Mouse (Mus musculus) heart, adult 2 months (tissue): ENCODE data around the gene Cstad. TPM values are rescaled to one million over a fixed set of nuclear protein-coding genes. Genes with fewer than 3 reads are reported as not detected.

Experiments used
- DNase-seq, 2 experiments: peaks; one replicate each; pipeline ENCODE4 v3.0.0; 2021
- H3K27ac ChIP-seq: fragments of 200-600 bp; 2 replicates; pipeline ENCODE4 v1.8.1; 2022
- H3K27me3 ChIP-seq: fragments of 200-500 bp; 2 replicates; pipeline ENCODE4 v1.6.1; 2012; ENCODE audit warnings: mild to moderate bottlenecking, low read length, inconsistent platforms, mixed read lengths; ENCODE audit not compliant: control insufficient read depth, insufficient read depth
- H3K36me3 ChIP-seq: fragments of 200-500 bp; 2 replicates; pipeline ENCODE4 v1.6.1; 2012; ENCODE audit warnings: low read length, inconsistent platforms; ENCODE audit not compliant: control insufficient read depth, insufficient read depth
- H3K4me1 ChIP-seq: fragments of 200-500 bp; 2 replicates; pipeline ENCODE4 v1.6.1; 2011; ENCODE audit warnings: low read length; ENCODE audit not compliant: control insufficient read depth, insufficient read depth
- H3K4me3 ChIP-seq: fragments of 200-600 bp; 2 replicates; pipeline ENCODE4 v1.8.1; 2022
- H3K79me2 ChIP-seq: fragments of 200-500 bp; replicated peaks from 2 replicates; pipeline ENCODE4 v1.6.1; 2012; ENCODE audit warnings: mild to moderate bottlenecking, inconsistent platforms, low read length, moderate library complexity, mixed read lengths; ENCODE audit not compliant: control insufficient read depth, insufficient read depth
- H3K9ac ChIP-seq: fragments of 200-500 bp; 2 replicates; pipeline ENCODE4 v1.6.1; 2012; ENCODE audit warnings: low read depth, mild to moderate bottlenecking, control low read depth, inconsistent platforms, low read length, mixed read lengths
- CTCF ChIP-seq: fragments of 200-600 bp; IDR thresholded peaks from 2 replicates; pipeline ENCODE4 v1.8.1; 2022; ENCODE audit warnings: antibody characterized with exemption, mild to moderate bottlenecking, moderate library complexity
- EP300 ChIP-seq: fragments of 200-500 bp; IDR thresholded peaks from 2 replicates; pipeline ENCODE4 v1.6.1; 2011; ENCODE audit warnings: low read depth, low read length, control low read depth; ENCODE audit not compliant: insufficient read depth
- POLR2A ChIP-seq: fragments of 200-500 bp; IDR thresholded peaks from 2 replicates; pipeline ENCODE4 v1.6.1; 2011; ENCODE audit warnings: mild to moderate bottlenecking, low read depth, low read length, control low read depth; ENCODE audit not compliant: insufficient read depth
- WGBS: fragments of 180-500 bp; shearing (Covaris S2); methylation state at CpG from one replicate; pipeline ENCODE4 v1.1.7; 2018; 5-methylcytosine and 5-hydroxymethylcytosine counted together
- intact Hi-C: fragments of 180-260 bp; cut with DNase I; formaldehyde crosslinking; loops from one replicate; pipeline ENCODE4 v1.15.1; 2025
- polyA plus RNA-seq: library from polyadenylated mRNA; depleted of rRNA; stranded (reverse); fragments of >200 nt; gene quantifications from 2 replicates; pipeline ENCODE4 v1.2.3, GENCODE M21; 2012
- total RNA-seq, 2 experiments: library from RNA; stranded (reverse); gene quantifications; 2 replicates each; pipeline ENCODE4 v1.2.3; 2021

Cstad gene
- total and polyA plus RNA-seq, 3 experiments = 0.73 to 1.0 (median 0.76) TPM

DNA sequence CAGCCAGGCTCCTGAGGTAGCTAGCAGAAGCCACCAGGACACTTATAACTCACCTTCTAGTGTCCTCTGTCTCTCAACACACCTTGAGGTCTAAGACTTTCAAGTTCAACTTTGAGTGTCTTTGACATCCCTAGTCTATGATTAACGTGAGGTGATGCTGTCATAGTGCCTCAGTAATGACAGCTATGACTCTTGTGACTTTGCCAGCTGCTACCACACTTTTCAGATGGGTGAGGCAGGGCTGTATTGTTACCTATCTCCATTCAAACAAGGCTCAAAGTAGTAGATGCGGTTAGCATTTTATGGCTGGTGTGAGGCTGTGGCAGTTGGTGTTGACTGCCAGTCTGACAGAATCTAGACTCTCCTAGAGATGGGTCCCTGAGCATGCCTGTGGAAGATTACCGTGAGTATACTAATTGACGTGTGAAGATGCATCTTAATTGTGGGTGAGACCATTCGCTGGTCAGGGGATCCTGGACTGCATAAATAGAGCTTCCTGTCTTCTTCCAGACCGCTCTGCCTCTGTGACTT, 30.5 kb downstream of the Cstad start:
- no peak for DNase-seq
- TF ChIP-seq EP300 (no peak), POLR2A (no peak), CTCF (no peak)
- Histone ChIP-seq H3K36me3 (no peaks in the 10 kb centered on the region), H3K79me2 (no peaks in the 10 kb centered on the region), H3K9ac (no peak overlapping the region), H3K4me3 (no peak overlapping the region), H3K27me3 (no peaks in the 10 kb centered on the region), H3K27ac (no peak overlapping the region), H3K4me1 (peaks cover 3% of the 10 kb centered on the region; the same call in 1 of the 2 replicates)
- WGBS = 88% methylated on average over 6 of the region's 6 CpGs
- intact Hi-C loops = no loop called here

DNA sequence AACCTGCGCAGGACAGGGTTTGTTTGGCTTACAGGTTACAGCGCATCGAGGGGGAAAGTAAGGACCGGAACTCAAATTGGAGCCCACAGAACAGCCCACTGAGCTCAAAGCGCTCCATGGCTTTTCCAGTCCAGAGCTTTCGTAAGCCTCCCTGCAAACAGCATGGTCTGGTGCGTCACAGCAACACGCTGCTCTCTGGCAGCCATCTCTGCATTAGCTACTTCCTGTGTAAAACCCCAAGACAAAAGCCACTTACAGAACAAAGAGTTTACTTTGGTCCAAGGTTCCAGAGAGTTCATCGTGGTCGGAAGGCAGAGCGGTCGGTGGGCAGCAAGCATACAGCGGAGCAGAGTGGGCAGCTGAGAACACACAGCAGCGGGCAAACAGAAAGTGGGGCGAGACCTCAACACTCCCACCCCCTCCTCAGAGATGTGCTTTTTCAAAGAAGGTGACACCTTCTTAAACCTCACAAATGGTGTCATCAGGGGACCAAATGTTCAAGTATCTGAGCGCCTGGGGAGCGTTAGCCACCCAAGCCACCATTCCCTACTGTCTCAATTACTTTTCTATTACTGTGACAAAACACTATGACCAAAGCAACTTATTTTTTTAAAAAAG, 31.3 kb downstream of the Cstad start:
- Histone ChIP-seq H3K27me3 (no peaks in the 10 kb centered on the region), H3K4me1 (peaks cover 3% of the 10 kb centered on the region; the same call in 1 of the 2 replicates), H3K79me2 (no peaks in the 10 kb centered on the region), H3K9ac (peak overlapping the region; percentile 29; the same call in 1 of the 2 replicates), H3K36me3 (no peaks in the 10 kb centered on the region), H3K4me3 (no peak overlapping the region), H3K27ac (no peak overlapping the region)
- TF ChIP-seq CTCF = no peak
- no peak for TF ChIP-seq EP300
- no peak for TF ChIP-seq POLR2A
- intact Hi-C loops = no loop called here
- WGBS = 56% methylated on average over 17 of the region's 17 CpGs
- DNase-seq = no peak

DNA sequence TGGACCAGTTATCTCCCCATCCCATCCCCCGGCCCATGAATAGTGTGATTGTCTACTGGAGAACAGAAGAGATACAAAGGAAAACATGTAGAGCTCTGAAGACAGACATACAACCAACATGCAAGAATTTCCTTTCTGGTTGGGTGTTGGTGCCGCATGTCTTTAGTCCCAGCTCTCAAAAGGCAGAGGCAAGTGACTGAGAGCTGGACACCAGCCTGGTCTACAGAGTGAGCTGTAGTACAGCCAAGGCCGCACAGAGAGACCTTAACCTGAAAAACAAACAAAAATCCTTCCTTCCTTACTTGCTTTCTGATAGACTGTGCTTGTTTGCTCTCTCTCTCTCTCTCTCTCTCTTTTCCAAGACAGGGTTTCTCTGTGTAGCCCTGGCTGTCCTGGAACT, 32.5 kb downstream of the Cstad start:
- DNase-seq = no peak

GRCm38 (mm10) chr2:30628374-30628773, 33.5 kb downstream of the Cstad start:
- no peak for TF ChIP-seq POLR2A
- no peak for TF ChIP-seq CTCF
- no peak for TF ChIP-seq EP300
- intact Hi-C loops = no loop called here
- Histone ChIP-seq H3K36me3 (no peaks in the 10 kb centered on the region), H3K27ac (no peak overlapping the region), H3K27me3 (no peaks in the 10 kb centered on the region), H3K4me1 (peaks cover 3% of the 10 kb centered on the region; the same call in 1 of the 2 replicates), H3K79me2 (no peaks in the 10 kb centered on the region), H3K9ac (no peak overlapping the region), H3K4me3 (no peak overlapping the region)
- 83% methylated on average over 17 of the region's 17 CpGs for WGBS
- no peak for DNase-seq

More for the DNA sequence above, 32.5 kb downstream of the Cstad start:
- Histone ChIP-seq H3K9ac (no peak overlapping the region), H3K27me3 (no peaks in the 10 kb centered on the region), H3K27ac (no peak overlapping the region), H3K4me3 (no peak overlapping the region), H3K36me3 (no peaks in the 10 kb centered on the region), H3K4me1 (peaks cover 3% of the 10 kb centered on the region; the same call in 1 of the 2 replicates), H3K79me2 (no peaks in the 10 kb centered on the region)
- intact Hi-C loops = no loop called here
- TF ChIP-seq POLR2A (no peak), CTCF (no peak), EP300 (no peak)
- 94% methylated on average over 3 of the region's 3 CpGs for WGBS

DNA sequence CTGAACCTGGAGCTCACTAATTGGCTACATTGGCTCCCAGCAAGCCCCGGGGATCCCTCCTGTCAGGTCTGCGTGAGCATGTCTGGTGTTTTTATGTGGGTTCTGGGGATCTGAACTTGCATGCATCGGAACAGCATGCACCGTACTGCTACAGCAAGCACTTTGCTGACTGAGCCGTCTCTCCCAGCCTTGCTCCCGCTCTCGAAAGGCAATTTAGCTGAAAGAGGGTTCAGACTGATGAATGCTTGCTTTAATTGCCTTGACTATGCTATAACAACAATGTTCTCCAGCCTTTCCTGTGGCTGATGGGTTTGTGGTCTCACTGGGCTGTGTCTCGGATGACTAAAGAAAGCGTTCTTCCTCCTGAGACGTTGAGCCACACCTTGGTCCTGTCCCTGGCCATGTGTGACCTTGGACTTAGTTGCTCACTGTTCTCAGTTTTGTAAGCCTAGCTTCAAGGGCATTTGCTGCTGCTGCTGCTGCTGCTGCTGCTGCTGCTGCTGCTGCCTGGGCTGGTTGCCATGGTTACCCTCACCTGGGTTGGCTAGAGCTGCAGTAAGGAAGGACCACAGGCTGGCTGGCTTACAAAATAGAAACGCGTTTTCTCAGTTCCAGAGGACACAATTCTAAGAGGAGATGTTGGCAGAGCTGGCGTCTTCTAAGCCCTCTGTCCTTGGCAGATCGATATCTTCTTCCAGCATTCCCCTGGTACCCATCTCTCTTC, 34.4 kb downstream of the Cstad start:
- H3K79me2 ChIP-seq = no peaks in the 10 kb centered on the region
- H3K4me1 ChIP-seq = peaks cover 3% of the 10 kb centered on the region; the same call in 1 of the 2 replicates
- 83% methylated on average over 14 of the region's 14 CpGs for WGBS
- H3K27ac ChIP-seq = no peak overlapping the region
- H3K4me3 ChIP-seq = no peak overlapping the region
- no peak for DNase-seq
- intact Hi-C loops = no loop called here
- H3K36me3 ChIP-seq = no peaks in the 10 kb centered on the region
- TF ChIP-seq EP300 = no peak
- TF ChIP-seq POLR2A = no peak
- TF ChIP-seq CTCF = no peak
- no peak overlapping the region for H3K9ac ChIP-seq
- H3K27me3 ChIP-seq = no peaks in the 10 kb centered on the region

- TF ChIP-seq CTCF (no peak), EP300 (no peak), POLR2A (no peak)
- no peak overlapping the region for H3K4me3 ChIP-seq
- no peaks in the 10 kb centered on the region for H3K79me2 ChIP-seq
- no peaks in the 10 kb centered on the region for H3K27me3 ChIP-seq
- intact Hi-C loops = no loop called here
- no peak overlapping the region for H3K27ac ChIP-seq
- peaks cover 3% of the 10 kb centered on the region; the same call in 1 of the 2 replicates for H3K4me1 ChIP-seq
- H3K9ac ChIP-seq = no peak overlapping the region
- WGBS = 85% methylated on average over 4 of the region's 4 CpGs
- no peak for DNase-seq
- no peaks in the 10 kb centered on the region for H3K36me3 ChIP-seq
Measured at GRCm38 (mm10) chr2:30629860-30630259, 35.0 kb downstream of the Cstad start.
